Mouse (Mus musculus) neutrophil, adult 5-6 weeks (primary cell): ENCODE data around the gene Aadat. TPM values are rescaled to one million over a fixed set of nuclear protein-coding genes. Genes with fewer than 3 reads are reported as not detected.
"Not testable (repeated sequence)": the region's sequence is repeated elsewhere in the genome, so short reads cannot be mapped to it uniquely, and the experiment has no call there.

Source experiments
- ATAC-seq: fragments of 151-379, 151-347 bp; 2 replicates; pipeline ENCODE4 v1.8.0; 2017; ENCODE audit warnings: mild to moderate bottlenecking, moderate TSS enrichment; ENCODE audit not compliant: insufficient number of reproducible peaks, poor library complexity, low FRiP score, severe bottlenecking; ENCODE audit errors: extremely low read depth
- total RNA-seq: library from RNA; stranded (forward); fragments of 200-1000 nt; gene quantifications from 2 replicates; pipeline ENCODE4 v1.2.3, GENCODE M21; 2017

Aadat gene
- total RNA-seq: not detected in 2 replicates

- ATAC-seq: no peak
Observed at GRCm38 (mm10) chr8:60505653-60506521, at the start of gene Aadat. Gene Aadat, plus strand, starts transcription at chr8:60505932.

- no peak for ATAC-seq
Observed at GRCm38 (mm10) chr8:60466686-60467335, 38.9 kb upstream of the Aadat start.

- no peak for ATAC-seq
Observed at GRCm38 (mm10) chr8:60490147-60490546, 15.6 kb upstream of the Aadat start.

- no peak for ATAC-seq
Observed at GRCm38 (mm10) chr8:60491871-60492270, 13.9 kb upstream of the Aadat start.

GRCm38 (mm10) chr8:60492471-60492870, 13.3 kb upstream of the Aadat start:
- ATAC-seq: no peak

GRCm38 (mm10) chr8:60494606-60495005, 11.1 kb upstream of the Aadat start:
- ATAC-seq: no peak

- not testable (repeated sequence) for ATAC-seq
Observed at GRCm38 (mm10) chr8:60495046-60495445, 10.7 kb upstream of the Aadat start.

GRCm38 (mm10) chr8:60503098-60503497, 2.6 kb upstream of the Aadat start, which contains the start of gene Gm10283:
Gene Gm10283, minus strand, starts transcription at chr8:60503198.
- no peak for ATAC-seq

- ATAC-seq: no peak
Observed at GRCm38 (mm10) chr8:60518286-60518685, 12.6 kb downstream of the Aadat start.

GRCm38 (mm10) chr8:60534945-60535344, 29.2 kb downstream of the Aadat start:
- ATAC-seq: no peak

GRCm38 (mm10) chr8:60566783-60567182, 61.1 kb downstream of the Aadat start:
- no peak for ATAC-seq

- no peak for ATAC-seq
Observed at GRCm38 (mm10) chr8:60577231-60577630, 71.5 kb downstream of the Aadat start.

GRCm38 (mm10) chr8:60583369-60583768, 77.6 kb downstream of the Aadat start:
- ATAC-seq: no peak

- not testable (repeated sequence) for ATAC-seq
Observed at GRCm38 (mm10) chr8:60591352-60592105, 85.8 kb downstream of the Aadat start.

GRCm38 (mm10) chr8:60594761-60595160, 89.0 kb downstream of the Aadat start:
- no peak for ATAC-seq

Other genes starting within 250 kb of the Aadat start
- not detected in 2 replicates for gene Gm10283, start 2.7 kb upstream of the Aadat start, total RNA-seq
- 2.6 TPM in 2 replicates for gene Mfap3l, start 126.9 kb downstream of the Aadat start, total RNA-seq